Mouse (Mus musculus) spleen, postnatal 14 days (tissue): Measurements from ENCODE around the gene Nup98.

Experiments used
- DNase-seq, 2 experiments: peaks; one replicate each; pipeline ENCODE4 v3.0.0; 2021 to 2022; ENCODE audit warnings: low spot score in 2 of 2

The Nup98 gene

DNA sequence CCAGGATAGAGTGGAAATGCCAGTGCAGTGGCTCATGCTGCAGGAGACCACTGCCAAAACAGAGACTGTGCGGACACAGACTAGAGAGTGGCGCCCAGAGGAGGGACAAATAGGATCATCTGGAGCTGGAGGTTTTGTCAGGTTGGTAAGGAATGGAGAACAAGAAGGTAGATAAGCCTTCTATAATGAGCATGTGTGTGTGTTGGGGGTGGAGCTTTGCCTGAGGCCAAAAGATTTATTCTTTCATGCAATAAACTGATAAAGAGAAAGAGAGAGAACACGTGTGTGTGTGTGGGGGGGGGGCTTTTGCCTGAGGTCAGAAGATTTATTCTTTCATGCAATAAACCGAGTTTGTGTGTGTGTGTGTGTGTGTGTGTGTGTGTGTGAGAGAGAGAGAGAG is 23.1 kb upstream of the Nup98 start:
- DNase-seq = no peak

DNA sequence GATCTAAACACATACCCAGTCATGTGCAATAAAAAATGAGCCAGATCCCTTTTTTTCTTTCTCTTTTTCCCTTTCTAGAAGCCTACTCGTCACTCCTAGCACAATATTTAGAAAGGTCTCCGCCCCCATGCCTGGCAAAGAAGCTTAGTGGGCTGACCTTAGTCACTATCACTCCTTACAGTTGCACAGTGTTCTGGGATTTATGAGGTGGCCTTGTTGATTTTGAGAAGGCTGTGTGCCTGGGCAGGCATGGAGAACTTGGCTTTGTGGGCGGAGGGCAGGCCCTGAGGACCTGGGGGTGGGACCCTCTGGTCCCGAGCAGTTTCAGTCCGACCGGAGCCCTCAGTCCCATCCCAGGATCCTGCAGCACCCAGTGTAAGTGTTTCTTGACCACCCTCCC is 19.8 kb upstream of the Nup98 start:
- DNase-seq = no peak

DNA sequence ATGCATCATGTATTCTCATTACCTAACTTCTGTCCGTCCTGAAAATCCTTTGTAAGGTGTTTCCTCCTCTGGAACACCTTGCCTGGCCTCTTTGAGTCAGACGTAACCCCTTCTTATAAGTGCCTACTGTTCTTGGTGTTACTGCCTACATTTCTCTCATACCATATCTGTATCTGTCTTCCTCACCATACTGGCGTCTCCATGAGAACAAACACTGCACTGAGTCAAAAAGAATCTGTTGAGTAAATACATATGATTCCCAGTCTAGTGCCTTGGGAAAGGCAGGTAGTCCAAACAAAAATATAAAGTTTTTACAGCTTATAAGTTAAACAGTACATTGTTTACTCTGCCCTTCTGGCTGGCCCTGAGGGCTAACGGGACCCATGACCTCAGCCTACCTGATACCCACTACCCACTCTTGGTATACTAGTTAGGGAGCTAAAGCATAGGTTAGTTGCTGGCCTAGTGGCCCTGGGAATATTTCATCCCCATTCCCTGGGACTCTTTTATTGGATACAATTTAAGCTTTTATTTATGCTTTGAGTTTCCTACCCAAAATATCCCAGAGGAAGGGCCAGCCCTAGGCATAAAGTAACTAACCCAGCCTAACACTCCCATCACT is 18.2 kb upstream of the Nup98 start:
- no peak for DNase-seq

DNA sequence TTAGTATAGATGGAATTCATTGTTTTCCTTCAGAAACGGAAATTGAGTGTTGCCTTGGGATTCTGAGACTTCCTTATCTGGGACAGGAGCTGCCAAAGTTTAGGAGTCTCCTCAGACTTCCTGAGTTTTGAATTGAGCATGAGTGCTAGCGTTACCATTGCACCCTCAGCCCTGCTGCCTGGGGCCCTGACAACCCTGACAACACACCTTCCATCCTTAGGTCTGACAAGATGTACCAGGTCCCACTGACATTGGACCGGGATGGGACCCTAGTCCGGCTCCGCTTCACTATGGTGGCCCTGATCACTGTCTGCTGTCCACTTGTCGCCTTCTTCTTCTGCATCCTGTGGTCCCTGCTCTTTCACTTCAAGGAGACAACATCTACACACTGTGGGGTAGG is 16.1 kb upstream of the Nup98 start:
- DNase-seq = no peak

GRCm38 (mm10) chr7:102223883-102224738 is 14.1 kb upstream of the Nup98 start:
- DNase-seq = no peak

- DNase-seq = peak; percentile 38 to 43
Measured at GRCm38 (mm10) chr7:102222830-102223556, 13.0 kb upstream of the Nup98 start.

- no peak for DNase-seq
Measured at GRCm38 (mm10) chr7:102222336-102222735, 12.4 kb upstream of the Nup98 start.

GRCm38 (mm10) chr7:102221899-102222298 is 11.9 kb upstream of the Nup98 start:
- DNase-seq = no peak

GRCm38 (mm10) chr7:102211071-102211470 is 1.1 kb upstream of the Nup98 start:
- DNase-seq = no peak

- no peak for DNase-seq
Measured at GRCm38 (mm10) chr7:102208806-102209363, 1.1 kb downstream of the Nup98 start.

DNA sequence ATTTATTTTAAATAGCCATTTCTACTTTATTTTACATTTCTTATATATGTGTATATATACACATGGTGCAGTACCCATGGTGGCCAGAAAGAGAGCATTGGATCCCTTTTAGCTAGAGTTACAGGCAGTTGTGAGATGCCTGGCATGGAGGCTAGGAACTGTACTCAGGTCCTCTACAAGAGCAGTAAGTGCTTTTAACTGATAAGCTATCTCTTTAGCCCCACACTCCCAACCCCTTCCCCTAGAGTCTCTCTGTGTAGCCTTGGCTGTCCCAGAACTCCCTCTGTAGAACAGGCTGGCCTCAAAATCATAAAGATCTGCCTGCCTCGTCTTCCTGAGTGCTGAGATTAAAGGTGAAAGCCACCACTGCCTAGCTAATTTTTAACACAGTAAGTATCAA is 4.3 kb downstream of the Nup98 start:
- DNase-seq = no peak

GRCm38 (mm10) chr7:102204296-102204857 is 5.6 kb downstream of the Nup98 start:
- no peak for DNase-seq

DNA sequence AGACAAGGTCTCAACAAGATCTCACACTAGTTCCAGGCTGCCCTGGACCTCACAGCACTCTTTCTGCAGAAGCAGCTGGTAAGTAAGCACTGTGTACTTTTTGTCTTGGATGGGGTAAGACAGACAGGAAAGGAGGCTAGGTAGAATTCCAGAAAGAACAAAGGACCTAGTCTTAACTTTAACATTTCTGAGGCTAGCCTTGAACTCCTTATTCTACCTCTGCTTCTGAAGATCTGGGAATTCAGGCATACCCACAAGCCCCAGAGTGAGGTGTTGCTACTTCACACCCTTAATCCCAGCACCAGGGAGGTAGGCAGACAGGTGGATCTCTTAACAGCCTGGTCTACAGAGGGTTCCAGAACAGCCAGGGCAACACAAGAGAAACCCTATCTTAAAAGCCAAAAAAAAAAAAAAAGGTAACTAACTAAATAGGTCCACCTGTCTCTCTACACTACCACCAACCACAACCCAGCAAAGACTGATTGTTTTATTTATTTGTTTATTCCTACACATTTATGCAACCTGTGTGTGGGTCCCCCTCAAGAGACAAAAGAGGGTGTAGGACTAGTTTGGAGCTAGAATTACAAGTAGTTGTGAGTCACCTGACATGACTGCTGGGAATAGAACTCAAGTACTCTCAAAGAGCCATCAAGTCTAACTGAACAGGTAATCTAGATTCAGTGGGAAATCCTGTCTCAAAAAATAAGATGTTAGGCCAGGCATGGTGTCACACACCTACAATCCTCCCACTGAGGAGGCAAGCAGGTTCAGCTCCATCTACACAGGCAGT is 8.8 kb downstream of the Nup98 start:
- no peak for DNase-seq

DNA sequence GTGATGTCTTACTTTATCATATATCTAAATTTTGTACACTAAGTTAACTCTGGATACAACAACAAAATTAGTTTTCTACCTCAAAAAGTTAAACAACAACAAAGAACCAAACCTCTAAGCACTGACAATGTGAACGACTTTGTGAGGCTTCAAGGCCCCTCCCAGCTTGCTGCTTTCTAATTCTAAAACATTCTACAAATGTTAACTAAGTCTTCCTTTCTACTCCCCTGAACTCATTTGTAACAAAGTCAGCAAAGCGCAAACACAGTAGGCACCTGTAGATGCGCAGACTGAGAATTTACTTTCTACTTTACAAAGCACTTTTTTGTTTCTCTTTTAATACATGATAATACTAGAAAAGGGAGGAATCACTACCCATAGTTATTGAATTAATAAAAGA is 9.4 kb downstream of the Nup98 start:
- no peak for DNase-seq

GRCm38 (mm10) chr7:102192356-102192755 is 17.6 kb downstream of the Nup98 start:
- DNase-seq = no peak

- no peak for DNase-seq
Measured at GRCm38 (mm10) chr7:102183849-102184248, 26.1 kb downstream of the Nup98 start.

DNA sequence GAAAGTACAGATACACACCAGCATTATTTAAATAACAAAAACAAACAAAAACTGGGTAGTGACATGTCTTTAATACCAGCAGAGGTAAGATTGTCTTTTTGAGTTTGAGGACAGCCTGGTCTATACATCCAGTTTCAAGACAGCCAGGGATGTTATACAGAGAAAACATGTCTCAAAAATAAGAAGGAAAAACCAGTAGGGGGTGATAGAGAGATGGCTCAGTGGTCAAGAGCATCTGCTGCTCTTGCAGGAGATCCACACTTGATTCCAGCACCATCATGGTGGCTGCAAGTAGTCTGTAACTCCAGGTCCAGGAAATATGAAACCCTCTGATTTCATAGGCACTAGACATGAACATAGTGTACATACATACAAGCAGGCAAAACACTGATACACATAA is 39.7 kb downstream of the Nup98 start:
- no peak for DNase-seq

GRCm38 (mm10) chr7:102153691-102154090 is 56.3 kb downstream of the Nup98 start:
- no peak for DNase-seq

- DNase-seq = no peak
Measured at GRCm38 (mm10) chr7:102137898-102138297, 72.1 kb downstream of the Nup98 start.

- DNase-seq = peak; percentile 24 to 43
Measured at GRCm38 (mm10) chr7:102137464-102137863, 72.5 kb downstream of the Nup98 start.

DNA sequence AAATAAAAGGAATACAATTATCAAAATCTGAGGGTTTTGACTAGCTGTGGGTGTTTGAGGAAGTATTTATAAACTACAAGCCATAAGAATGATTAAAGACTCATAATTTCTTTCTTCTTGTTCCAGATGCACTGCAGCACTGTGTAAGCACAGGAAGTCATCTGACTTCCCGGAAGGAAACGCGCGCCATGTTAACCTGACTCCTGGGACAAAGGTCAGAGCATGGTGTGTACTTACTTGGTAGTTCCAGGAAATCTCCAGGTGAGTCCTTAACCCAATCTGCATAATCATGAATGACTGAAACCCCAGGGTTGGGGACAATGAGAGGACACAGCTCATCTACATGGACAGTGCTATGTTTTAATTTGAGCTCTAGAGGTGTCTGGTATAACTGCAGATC is 77.6 kb downstream of the Nup98 start:
- no peak for DNase-seq
